Mouse (Mus musculus) heart, postnatal 36 days (tissue): ENCODE measurements around the gene Cdx2. TPM values are rescaled to one million over a fixed set of nuclear protein-coding genes. Genes with fewer than 3 reads are reported as not detected.

Experiments
- DNase-seq, 2 experiments: peaks; one replicate each; pipeline ENCODE4 v3.0.0; 2021 to 2022
- intact Hi-C: fragments of 180-260 bp; cut with DNase I; formaldehyde crosslinking; loops from one replicate; pipeline ENCODE4 v1.15.1; 2025
- total RNA-seq, 2 experiments: library from RNA; stranded (reverse); gene quantifications; 2 replicates each; pipeline ENCODE4 v1.2.3; 2021

Gene Cdx2
- total RNA-seq, 2 experiments from 2014 or later = not detected

- intact Hi-C loops = loop anchor here (2.0 kb wide), 1 partner anchor 403 kb away; no protein-coding TSS in a partner anchor
- no peak for DNase-seq
Measured at GRCm38 (mm10) chr5:147317991-147318390, 10.9 kb upstream of the Cdx2 start.

- intact Hi-C loops = no loop called here
- no peak for DNase-seq
Measured at GRCm38 (mm10) chr5:147317321-147317720, 10.3 kb upstream of the Cdx2 start.

- no peak for DNase-seq
- intact Hi-C loops = no loop called here
Measured at GRCm38 (mm10) chr5:147315432-147316075, 8.5 kb upstream of the Cdx2 start.

- intact Hi-C loops = no loop called here
Measured at GRCm38 (mm10) chr5:147314646-147315431, 7.8 kb upstream of the Cdx2 start.

GRCm38 (mm10) chr5:147312830-147313685 lies 6.0 kb upstream of the Cdx2 start:
- no peak for DNase-seq
- intact Hi-C loops = no loop called here

More at GRCm38 (mm10) chr5:147314646-147315431, 7.8 kb upstream of the Cdx2 start:
- no peak for DNase-seq

- DNase-seq = no peak
- intact Hi-C loops = no loop called here
Measured at GRCm38 (mm10) chr5:147309786-147310185, 2.7 kb upstream of the Cdx2 start.

GRCm38 (mm10) chr5:147308451-147308850 lies 1.4 kb upstream of the Cdx2 start:
- DNase-seq = no peak
- intact Hi-C loops = no loop called here

GRCm38 (mm10) chr5:147307398-147307785 lies 322 bp upstream of the Cdx2 start:
- intact Hi-C loops = no loop called here

GRCm38 (mm10) chr5:147305856-147306637 lies 1.0 kb downstream of the Cdx2 start:
- intact Hi-C loops = no loop called here
- DNase-seq = no peak

More at GRCm38 (mm10) chr5:147307398-147307785, 322 bp upstream of the Cdx2 start:
- no peak for DNase-seq

GRCm38 (mm10) chr5:147305166-147305565 lies 1.9 kb downstream of the Cdx2 start:
- DNase-seq = no peak
- intact Hi-C loops = no loop called here

- intact Hi-C loops = no loop called here
- no peak for DNase-seq
Measured at GRCm38 (mm10) chr5:147304276-147305155, 2.6 kb downstream of the Cdx2 start.

GRCm38 (mm10) chr5:147302746-147303400 lies 4.2 kb downstream of the Cdx2 start:
- no peak for DNase-seq
- intact Hi-C loops = no loop called here

GRCm38 (mm10) chr5:147302141-147302540 lies 4.9 kb downstream of the Cdx2 start:
- DNase-seq = no peak
- intact Hi-C loops = no loop called here

- DNase-seq = no peak
- intact Hi-C loops = no loop called here
Measured at GRCm38 (mm10) chr5:147301781-147302070, 5.3 kb downstream of the Cdx2 start.

- DNase-seq = no peak
- intact Hi-C loops = no loop called here
Measured at GRCm38 (mm10) chr5:147300917-147301780, 5.9 kb downstream of the Cdx2 start.

GRCm38 (mm10) chr5:147300001-147300363 lies 7.1 kb downstream of the Cdx2 start:
- intact Hi-C loops = no loop called here
- DNase-seq = no peak

- intact Hi-C loops = no loop called here
- DNase-seq = peak; percentile 26 to 29
Measured at GRCm38 (mm10) chr5:147299255-147300000, 7.6 kb downstream of the Cdx2 start.
